In the genomic region with DNA sequence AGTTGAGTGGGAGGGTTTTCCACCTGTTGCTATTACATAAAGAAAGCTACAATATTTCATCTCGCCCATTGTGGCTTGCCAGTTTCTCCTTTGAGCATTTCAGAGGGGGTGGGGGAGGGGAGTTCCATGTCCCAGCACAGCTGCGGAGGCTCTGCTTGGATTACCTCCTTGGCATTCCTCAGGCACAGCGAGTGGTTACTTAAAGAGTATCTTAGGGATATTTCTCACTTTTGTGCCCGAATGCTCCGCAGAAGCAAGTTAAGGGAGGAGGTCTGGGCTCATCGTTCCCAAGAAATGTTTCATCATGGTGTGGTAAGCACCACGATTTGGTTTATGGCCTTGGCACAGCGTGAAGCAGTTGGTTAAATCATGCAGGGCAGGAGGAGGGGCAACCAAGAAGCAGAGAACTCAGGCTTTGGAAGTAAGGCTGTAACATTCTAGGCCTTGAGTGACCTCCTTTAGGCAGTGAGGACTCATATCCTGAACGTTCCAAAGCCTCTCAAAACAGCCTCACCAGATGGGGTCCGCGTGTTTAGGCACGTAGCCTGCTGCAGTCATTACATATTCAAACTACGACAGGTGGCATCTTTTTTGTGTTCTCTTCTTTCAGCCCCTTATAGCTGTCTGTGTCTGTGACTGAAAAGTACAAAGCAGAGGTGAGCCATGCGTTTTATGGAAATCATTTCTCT, we compare ENCODE assay signal across 7 mouse cellular contexts. TPM values are rescaled to one million over a fixed set of nuclear protein-coding genes. Genes with fewer than 3 reads are reported as not detected.
DNase-seq lines count a peak whose midpoint lies in the region; ATAC-seq and TF ChIP-seq lines count a peak whose summit lies in the region.

No protein-coding gene starts in this region.

- WGBS in midbrain, embryonic 10.5 days = 23% methylated on average over 14 of the region's 14 CpGs
- WGBS in midbrain, embryonic 16.5 days = 17% methylated on average over 14 of the region's 14 CpGs
- WGBS in neural tube, embryonic 11.5 days = 9% methylated on average over 14 of the region's 14 CpGs
- WGBS in intestine, postnatal 0 days = 39% methylated on average over 14 of the region's 14 CpGs
- WGBS in intestine, embryonic 15.5 days = 30% methylated on average over 14 of the region's 14 CpGs

- no peak overlapping the region for H3K4me2 ChIP-seq in midbrain, embryonic 16.5 days (ENCODE audit: low read length)
- H3K4me2 ChIP-seq in neural tube, embryonic 11.5 days (ENCODE audit: low read depth) = 0 out of 2 replicates have a peak overlapping the region, but pooled peaks have one; percentile 12
- no peak overlapping the region for H3K4me2 ChIP-seq in intestine, postnatal 0 days (replicated peaks; ENCODE audit: low read depth)
- no peak overlapping the region for H3K4me2 ChIP-seq in intestine, embryonic 15.5 days (replicated peaks)

- H3K36me3 ChIP-seq in midbrain, embryonic 10.5 days = no peaks in the 10 kb centered on the region
- no peaks in the 10 kb centered on the region for H3K36me3 ChIP-seq in midbrain, embryonic 16.5 days (ENCODE audit: control insufficient read depth, insufficient read depth, low read length)
- H3K36me3 ChIP-seq in neural tube, embryonic 11.5 days (ENCODE audit: control insufficient read depth, insufficient read depth, low read length) = no peaks in the 10 kb centered on the region
- no peaks in the 10 kb centered on the region for H3K36me3 ChIP-seq in intestine, postnatal 0 days (ENCODE audit: control insufficient read depth, insufficient read depth)
- H3K36me3 ChIP-seq in intestine, embryonic 15.5 days = no peaks in the 10 kb centered on the region

- H3K9ac ChIP-seq in midbrain, embryonic 16.5 days (ENCODE audit: low read depth, low read length) = no peak overlapping the region
- H3K9ac ChIP-seq in neural tube, embryonic 11.5 days (ENCODE audit: low read length) = peak overlapping the region; percentile 18; the same call in 1 of the 2 replicates
- no peak overlapping the region for H3K9ac ChIP-seq in intestine, postnatal 0 days (ENCODE audit: low read depth, low read length)
- no peak overlapping the region for H3K9ac ChIP-seq in intestine, embryonic 15.5 days

- no peak for TF ChIP-seq CTCF in intestine, postnatal 0 days (IDR thresholded peaks at IDR 0.05; ENCODE audit: low read depth)

- peak; percentile 15 for DNase-seq in midbrain, embryonic 10.5 days (ENCODE audit: low spot score)
- DNase-seq in embryo, embryonic 10.5 days (ENCODE audit: low spot score) = peak; percentile 64
- DNase-seq in gastrocnemius, postnatal 25 days = peak; percentile 10
- peak; percentile 58 for DNase-seq in neural tube, embryonic 11.5 days (ENCODE audit: low spot score)

- H3K27ac ChIP-seq in midbrain, embryonic 10.5 days (replicated peaks) = peak overlapping the region; percentile 42; the same call in 1 of the 2 replicates
- H3K27ac ChIP-seq in midbrain, embryonic 16.5 days (ENCODE audit: low read length) = no peak overlapping the region
- 0 out of 2 replicates have a peak overlapping the region, but pooled peaks have one; percentile 2 for H3K27ac ChIP-seq in neural tube, embryonic 11.5 days (ENCODE audit: low read depth, low read length)
- no peak overlapping the region for H3K27ac ChIP-seq in intestine, postnatal 0 days (ENCODE audit: low read depth, low read length)
- no peak overlapping the region for H3K27ac ChIP-seq in intestine, embryonic 15.5 days

- no peak for ATAC-seq in midbrain, embryonic 16.5 days
- no peak; the same call in 1 of the 2 replicates for ATAC-seq in neural tube, embryonic 11.5 days (ENCODE audit: insufficient read depth, low FRiP score, low TSS enrichment)
- ATAC-seq in intestine, postnatal 0 days = no peak
- ATAC-seq in intestine, embryonic 15.5 days = no peak

- peaks cover 10% of the 10 kb centered on the region for H3K4me1 ChIP-seq in midbrain, embryonic 10.5 days
- H3K4me1 ChIP-seq in midbrain, embryonic 16.5 days (ENCODE audit: control insufficient read depth, insufficient read depth, low read length) = 0 out of 2 replicates have a peak, but pooled peaks cover 2% of the 10 kb centered on the region
- H3K4me1 ChIP-seq in neural tube, embryonic 11.5 days (ENCODE audit: control insufficient read depth, insufficient read depth, low read length) = 0 out of 2 replicates have a peak, but pooled peaks cover 5% of the 10 kb centered on the region
- no peaks in the 10 kb centered on the region for H3K4me1 ChIP-seq in intestine, postnatal 0 days (replicated peaks; ENCODE audit: control insufficient read depth, insufficient read depth, low read length)
- H3K4me1 ChIP-seq in intestine, embryonic 15.5 days (replicated peaks) = 0 out of 2 replicates have a peak, but pooled peaks cover 4% of the 10 kb centered on the region

- H3K27me3 ChIP-seq in midbrain, embryonic 10.5 days (ENCODE audit: low read depth, poor library complexity, severe bottlenecking) = no peaks in the 10 kb centered on the region
- no peaks in the 10 kb centered on the region for H3K27me3 ChIP-seq in midbrain, embryonic 16.5 days (ENCODE audit: control insufficient read depth, insufficient read depth, low read depth, low read length)
- H3K27me3 ChIP-seq in neural tube, embryonic 11.5 days (ENCODE audit: control insufficient read depth, insufficient read depth, low read length) = no peaks in the 10 kb centered on the region
- no peaks in the 10 kb centered on the region for H3K27me3 ChIP-seq in intestine, postnatal 0 days (replicated peaks; ENCODE audit: control insufficient read depth, insufficient read depth, low read length)
- no peaks in the 10 kb centered on the region for H3K27me3 ChIP-seq in intestine, embryonic 15.5 days (replicated peaks)

- H3K4me3 ChIP-seq in midbrain, embryonic 10.5 days = no peak overlapping the region
- H3K4me3 ChIP-seq in midbrain, embryonic 16.5 days (ENCODE audit: low read depth, low read length) = no peak overlapping the region
- H3K4me3 ChIP-seq in neural tube, embryonic 11.5 days (ENCODE audit: low read depth, low read length) = no peak overlapping the region
- no peak overlapping the region for H3K4me3 ChIP-seq in intestine, postnatal 0 days (ENCODE audit: low read depth, low read length)
- H3K4me3 ChIP-seq in intestine, embryonic 15.5 days (replicated peaks) = no peak overlapping the region

- H3K9me3 ChIP-seq in midbrain, embryonic 10.5 days (replicated peaks) = no peaks in the 10 kb centered on the region; the same call in 1 of the 2 replicates
- no peaks in the 10 kb centered on the region for H3K9me3 ChIP-seq in midbrain, embryonic 16.5 days (replicated peaks; ENCODE audit: control insufficient read depth, low read length, poor library complexity, severe bottlenecking)
- H3K9me3 ChIP-seq in neural tube, embryonic 11.5 days (ENCODE audit: control insufficient read depth, low read length) = no peaks in the 10 kb centered on the region
- H3K9me3 ChIP-seq in intestine, postnatal 0 days (ENCODE audit: control insufficient read depth) = no peaks in the 10 kb centered on the region
- H3K9me3 ChIP-seq in intestine, embryonic 15.5 days = no peaks in the 10 kb centered on the region

RNA-seq across cellular contexts. Expression of a gene that starts 43.9 kb away (rescaled TPM):
- 4.6 and 5.9 TPM in 2 replicates for polyA plus RNA-seq in midbrain, embryonic 10.5 days (2016; fragmentation: Nextera tagmentation; extraction: Ambion mirVana)
- 5.6 and 6.6 TPM in 2 replicates for polyA plus RNA-seq in midbrain, embryonic 16.5 days (2015; fragmentation: Nextera tagmentation; extraction: Ambion mirVana)
- total RNA-seq in gastrocnemius, postnatal 25 days (2021) = 10 to 100 TPM in 1 of 2 experiments, 1 to 10 TPM in 1; 6.1 to 11.4 TPM
- 5.1 and 5.5 TPM in 2 replicates for polyA plus RNA-seq in neural tube, embryonic 11.5 days (2014; fragmentation: Nextera tagmentation; extraction: Ambion mirVana)
- polyA plus RNA-seq in intestine, postnatal 0 days (2015; fragmentation: Nextera tagmentation; extraction: Ambion mirVana) = 2.1 and 2.2 TPM in 2 replicates
- 6.9 and 7.8 TPM in 2 replicates for polyA plus RNA-seq in intestine, embryonic 15.5 days (2015; fragmentation: Nextera tagmentation; extraction: Ambion mirVana)

Comparison
In these comparisons a context has a peak if more than half of its experiments do, and no peak if none do; other contexts are left out.
1. H3K27ac ChIP-seq: peak in midbrain, embryonic 10.5 days (single experiment) and neural tube, embryonic 11.5 days (single experiment); none in midbrain, embryonic 16.5 days (single experiment), intestine, postnatal 0 days (single experiment) and intestine, embryonic 15.5 days (single experiment).
2. DNase-seq: peak in every context shown above with its lines; median percentile 64 in embryo, embryonic 10.5 days; 58 in neural tube, embryonic 11.5 days; 15 in midbrain, embryonic 10.5 days; 10 in gastrocnemius, postnatal 25 days.